In genomic region chr11:90382005-90382611, GRCm38 (mm10) we compare ENCODE assay signal across 9 mouse cellular contexts. TPM values are rescaled to one million over a fixed set of nuclear protein-coding genes. Genes with fewer than 3 reads are reported as not detected.
DNase-seq lines count a peak whose midpoint lies in the region; ATAC-seq and TF ChIP-seq lines count a peak whose summit lies in the region.
"Had no signal": no experiment of that assay in that cellular context is flagged by ENCODE, and none has a peak within 500 bp of the region (broad histone marks: within the 10 kb centered on the region; RNA-seq: fewer than 3 reads in every experiment).

No protein-coding gene starts in this region.

- DNase-seq in ovary, postnatal 36 days (ENCODE audit: low spot score), result peak; percentile 65
- DNase-seq in ovary, postnatal 10 days (ENCODE audit: low spot score), result no peak
- DNase-seq in frontal cortex, adult 2 months (ENCODE audit: extremely low spot score in 1 of 2, low spot score in 1 of 2), result peak; percentile 66 to 74
- peak; percentile 49 for DNase-seq in heart, postnatal 25 days (ENCODE audit: low spot score)
- DNase-seq in kidney, postnatal 36 days, result peak; percentile 95
- DNase-seq in liver, postnatal 0 days, result peak; percentile 87
- DNase-seq in right cerebral cortex, postnatal 36 days (ENCODE audit: low spot score in 2 of 2), result peak; percentile 52 to 60

- no peaks in the 10 kb centered on the region for H3K36me3 ChIP-seq in liver, postnatal 0 days (replicated peaks; ENCODE audit: insufficient read depth, low read length)

- H3K4me1 ChIP-seq in liver, postnatal 0 days (ENCODE audit: insufficient read depth), result peaks cover 8% of the 10 kb centered on the region

- no peak overlapping the region for H3K9ac ChIP-seq in liver, postnatal 0 days (replicated peaks)

- intact Hi-C loops in heart, postnatal 25 days (cut with DNase I), result loop anchor here (2.0 kb wide), 1 partner anchor 57 kb away; no protein-coding TSS in a partner anchor

- WGBS in liver, postnatal 0 days (ENCODE audit: insufficient replicate concordance), result 42% methylated on average over 6 of the region's 6 CpGs

- H3K9me3 ChIP-seq in liver, postnatal 0 days (ENCODE audit: low read length), result no peaks in the 10 kb centered on the region

- no peak overlapping the region for H3K4me2 ChIP-seq in liver, postnatal 0 days (ENCODE audit: low read depth, low read length)

- TF ChIP-seq EP300 in liver, postnatal 0 days (IDR thresholded peaks at IDR 0.05; ENCODE audit: low read depth), result peak; percentile 33; the same call in 1 of the 2 replicates

- peak; percentile 94 for ATAC-seq in liver, postnatal 0 days
- ATAC-seq in megakaryocyte, adult 5-6 weeks (ENCODE audit: poor library complexity, severe bottlenecking), result no peak

- no peak overlapping the region for H3K4me3 ChIP-seq in liver, postnatal 0 days (ENCODE audit: low read depth, low read length)

- no peaks in the 10 kb centered on the region for H3K27me3 ChIP-seq in liver, postnatal 0 days (ENCODE audit: insufficient read depth, low read length)
- H3K27me3 ChIP-seq: CH12.LX had no signal

- H3K27ac ChIP-seq in liver, postnatal 0 days (ENCODE audit: low read depth), result peak overlapping the region; percentile 78

- no peak for TF ChIP-seq CTCF in liver, postnatal 0 days (IDR thresholded peaks at IDR 0.05; ENCODE audit: low read depth)

RNA-seq across cellular contexts. Expression of gene Hlf, which starts 8.6 kb away (rescaled TPM):
- polyA plus RNA-seq in frontal cortex, adult 2 months (2012; rRNA removed), result 76.4 and 93.9 TPM in 2 replicates
- 10 to 100 TPM; 16.3 to 25.0 TPM for total RNA-seq in heart, postnatal 25 days (2021)
- polyA plus RNA-seq in liver, postnatal 0 days (2015; fragmentation: Nextera tagmentation; extraction: Ambion mirVana), result 8.8 and 9.6 TPM in 2 replicates
- 0.22 and 0.73 TPM in 2 replicates for total RNA-seq in megakaryocyte, adult 5-6 weeks (2015)
- 0.07 and 0.37 TPM in 2 replicates for total RNA-seq in megakaryocyte, adult 5-6 weeks (2017)

Comparison
In these comparisons a context has a peak if more than half of its experiments do, and no peak if none do; other contexts are left out.
1. RNA of gene Hlf, which starts 8.6 kb away (total RNA-seq): 16.3 to 25.0 TPM in heart, postnatal 25 days; 0.07 to 0.73 TPM in megakaryocyte, adult 5-6 weeks; every median in the first group is over 10 times any median in the second.